Mouse (Mus musculus) hindbrain, embryonic 11.5 days (tissue): ENCODE data around the gene Kcnab2. TPM values are rescaled to one million over a fixed set of nuclear protein-coding genes. Genes with fewer than 3 reads are reported as not detected.

ENCODE experiments used
- ATAC-seq: fragments of 200-750 bp; cut with Nextera tagmentation; 2 replicates; pipeline ENCODE4 v1.8.0; 2017; ENCODE audit warnings: mild to moderate bottlenecking, moderate TSS enrichment, moderate library complexity; ENCODE audit not compliant: low FRiP score
- DNase-seq: peaks from one replicate; pipeline ENCODE4 v3.0.0-alpha.2; 2015; ENCODE audit warnings: low spot score
- H3K27ac ChIP-seq: fragments of 300-500 bp; sonication (generic); 2 replicates; pipeline ENCODE4 v1.5.1; 2014; ENCODE audit warnings: mild to moderate bottlenecking, low read depth, low read length
- H3K27me3 ChIP-seq: fragments of 300-500 bp; sonication (generic); 2 replicates; pipeline ENCODE4 v1.6.1; 2014; ENCODE audit warnings: mild to moderate bottlenecking, low read length, moderate library complexity, mixed read lengths; ENCODE audit not compliant: control insufficient read depth, insufficient read depth
- H3K36me3 ChIP-seq: fragments of 300-500 bp; sonication (generic); 2 replicates; pipeline ENCODE4 v1.6.1; 2014; ENCODE audit warnings: mild to moderate bottlenecking, low read length, moderate library complexity, mixed read lengths; ENCODE audit not compliant: control insufficient read depth, insufficient read depth
- H3K4me1 ChIP-seq: fragments of 300-500 bp; sonication (generic); replicated peaks from 2 replicates; pipeline ENCODE4 v1.6.1; 2014; ENCODE audit warnings: low read length, mixed read lengths; ENCODE audit not compliant: control insufficient read depth, insufficient read depth
- H3K4me2 ChIP-seq: fragments of 300-500 bp; sonication (generic); replicated peaks from 2 replicates; pipeline ENCODE4 v1.6.1; 2014; ENCODE audit warnings: mild to moderate bottlenecking, low read depth, low read length
- H3K4me3 ChIP-seq: fragments of 300-500 bp; sonication (generic); 2 replicates; pipeline ENCODE4 v1.5.1; 2014; ENCODE audit warnings: low read depth, low read length
- H3K9ac ChIP-seq: fragments of 300-500 bp; sonication (generic); 2 replicates; pipeline ENCODE4 v1.6.1; 2014; ENCODE audit warnings: low read depth, low read length
- H3K9me3 ChIP-seq: fragments of 300-500 bp; sonication (generic); 2 replicates; pipeline ENCODE4 v1.6.1; 2016; ENCODE audit warnings: low read length; ENCODE audit not compliant: control insufficient read depth
- whole genome bisulfite sequencing: fragments of 180-500 bp; shearing (Covaris S2); extraction: QIAGEN DNeasy Blood & Tissue Kit; methylation state at CpG from one replicate; pipeline ENCODE4 v1.1.7; 2014; 5-methylcytosine and 5-hydroxymethylcytosine counted together
- polyA plus RNA-seq: library from polyadenylated mRNA; unstranded; fragments of >200 nt; fragmentation: Nextera tagmentation; extraction: Ambion mirVana; gene quantifications from 2 replicates; pipeline ENCODE4 v1.2.1, GENCODE M21; 2014

The Kcnab2 gene
- polyA plus RNA-seq, 1 experiment from 2014 or later, result 11.1 TPM

DNA sequence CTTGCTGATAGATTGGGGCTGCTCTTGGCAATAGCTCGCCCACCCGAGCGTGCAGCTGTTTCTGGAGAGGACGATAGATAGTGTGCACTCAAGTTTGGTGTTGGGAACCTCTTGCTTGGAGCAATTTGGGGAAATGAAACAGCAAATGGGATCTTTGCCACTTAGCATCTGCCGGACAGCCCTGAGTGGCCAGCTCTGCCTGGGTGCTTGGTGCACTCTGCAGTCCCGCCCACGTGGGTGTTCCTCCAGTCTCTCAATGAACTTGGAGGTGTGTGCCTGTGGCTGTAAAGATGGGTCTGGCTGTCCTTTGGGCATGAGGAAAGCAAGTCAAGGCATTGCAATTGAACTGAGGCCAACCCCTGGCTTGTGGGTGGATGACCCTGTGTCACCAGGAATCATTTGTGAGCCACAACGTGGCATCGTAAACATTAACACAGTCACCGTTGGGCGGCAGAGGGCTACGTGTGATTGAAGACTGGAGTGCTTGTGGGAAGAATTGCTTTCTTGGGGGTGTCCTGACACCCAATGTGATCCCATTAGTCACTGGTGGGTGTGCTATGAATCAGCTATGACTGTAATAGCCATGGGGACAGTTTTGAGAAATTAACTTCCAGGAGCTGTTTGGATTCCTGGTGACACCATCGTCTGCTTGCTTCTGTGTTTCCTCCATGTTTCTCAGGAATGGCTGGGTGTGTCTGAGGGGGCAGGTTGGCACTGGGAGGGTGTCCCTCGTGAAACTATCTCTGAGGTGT, 123.6 kb downstream of the Kcnab2 start:
- Histone ChIP-seq H3K36me3 (no peaks in the 10 kb centered on the region), H3K9ac (no peak overlapping the region), H3K4me2 (no peak overlapping the region), H3K9me3 (no peaks in the 10 kb centered on the region), H3K4me1 (no peaks in the 10 kb centered on the region), H3K27me3 (peaks cover 13% of the 10 kb centered on the region), H3K27ac (no peak overlapping the region), H3K4me3 (no peak overlapping the region)
- WGBS, result 81% methylated on average over 14 of the region's 14 CpGs
- DNase-seq (no peak), ATAC-seq (no peak)

DNA sequence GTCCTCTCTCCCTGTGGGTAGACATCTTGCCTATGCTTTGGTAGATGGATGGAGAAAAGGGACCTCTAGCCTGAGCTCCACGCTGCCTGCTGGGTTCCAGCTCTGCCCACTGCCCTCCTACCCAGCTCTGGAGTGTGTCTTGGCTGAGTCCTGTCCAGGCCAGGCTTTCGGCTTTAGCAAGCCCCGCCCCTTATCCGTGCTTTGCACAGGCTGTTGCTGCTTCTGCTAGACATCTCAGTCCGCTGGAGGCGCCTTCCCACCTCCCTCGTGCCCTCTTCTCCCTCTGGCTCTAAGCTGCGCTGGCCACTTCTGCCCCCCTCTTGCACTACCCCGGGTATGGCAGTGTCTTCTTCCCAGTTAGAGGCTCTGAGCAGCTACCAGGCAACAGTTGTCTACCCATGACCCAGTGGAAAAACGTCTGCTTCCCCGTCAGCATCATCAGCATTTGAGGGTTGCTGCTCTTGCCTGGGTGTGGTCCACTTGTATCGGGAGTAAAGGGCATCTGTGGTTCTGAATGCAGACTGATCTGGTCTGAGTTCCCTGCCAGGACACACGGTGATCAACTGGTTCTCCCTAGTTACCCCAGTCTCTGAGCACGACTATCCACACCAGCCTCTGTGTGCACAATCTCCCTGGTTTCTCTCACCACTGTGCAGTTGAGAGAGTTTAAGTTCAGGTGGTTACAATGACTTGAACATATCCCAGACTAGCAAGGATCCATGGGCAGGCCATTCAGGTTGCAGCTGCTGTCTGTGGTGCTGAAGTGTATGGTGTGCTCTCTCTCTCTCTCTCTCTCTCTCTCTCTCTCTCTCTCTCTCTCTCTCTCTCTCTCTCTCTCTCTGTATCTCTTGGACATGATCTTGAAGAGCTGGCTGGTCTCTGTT, 126.0 kb downstream of the Kcnab2 start:
- Histone ChIP-seq H3K4me2 (no peak overlapping the region), H3K27me3 (peaks cover 11% of the 10 kb centered on the region), H3K4me3 (no peak overlapping the region), H3K4me1 (no peaks in the 10 kb centered on the region), H3K9me3 (no peaks in the 10 kb centered on the region), H3K9ac (no peak overlapping the region), H3K27ac (no peak overlapping the region), H3K36me3 (no peaks in the 10 kb centered on the region)
- 13% methylated on average over 14 of the region's 14 CpGs for WGBS
- ATAC-seq (no peak), DNase-seq (peak; percentile 42)

DNA sequence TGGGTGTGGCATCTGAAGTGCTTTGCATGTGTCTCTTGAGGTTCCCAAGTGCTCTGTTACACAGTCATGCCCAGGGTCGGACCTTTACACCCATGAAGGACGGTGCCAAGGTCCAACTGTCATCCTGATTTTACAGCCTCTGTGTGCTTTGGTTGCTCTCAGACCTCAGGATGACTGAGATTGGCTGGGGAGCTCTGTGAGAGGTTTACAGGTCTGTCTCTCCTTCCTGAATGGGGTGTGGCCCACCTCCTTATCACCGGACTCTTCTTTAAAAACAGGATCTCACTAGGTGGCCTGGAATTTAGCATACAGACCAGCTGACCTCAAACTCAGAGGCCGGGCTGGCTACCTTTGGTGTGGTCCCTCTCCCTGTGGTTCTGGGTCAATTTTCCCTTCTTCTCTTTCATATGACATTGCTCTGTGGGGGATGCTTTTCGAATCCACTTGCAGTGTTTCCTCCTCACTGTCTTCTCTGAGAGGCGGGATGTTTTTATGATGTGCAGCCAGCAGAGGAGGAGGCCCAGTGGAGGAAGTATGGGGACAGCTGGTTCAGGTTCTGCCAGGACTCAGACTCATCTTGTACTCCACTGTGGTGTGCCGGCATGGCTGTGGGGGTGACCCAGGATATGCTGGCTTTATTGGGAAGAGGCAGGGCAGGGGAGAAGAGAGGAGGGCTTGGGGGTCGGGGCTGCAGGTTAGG, 126.8 kb downstream of the Kcnab2 start:
- no peak overlapping the region for H3K4me2 ChIP-seq
- WGBS, result 41% methylated on average over 8 of the region's 8 CpGs

GRCm38 (mm10) chr4:152349837-152350381, 127.8 kb downstream of the Kcnab2 start:
- WGBS, result 15% methylated on average over 16 of the region's 17 CpGs
- no peak overlapping the region for H3K4me3 ChIP-seq
- H3K27ac ChIP-seq, result no peak overlapping the region
- H3K9ac ChIP-seq, result no peak overlapping the region
- H3K9me3 ChIP-seq, result no peaks in the 10 kb centered on the region
- ATAC-seq, result no peak
- no peaks in the 10 kb centered on the region for H3K36me3 ChIP-seq
- peak; percentile 40 for DNase-seq
- H3K4me1 ChIP-seq, result no peaks in the 10 kb centered on the region
- H3K4me2 ChIP-seq, result no peak overlapping the region; the same call in 1 of the 2 replicates
- peaks cover 11% of the 10 kb centered on the region for H3K27me3 ChIP-seq

More for the DNA sequence above, 126.8 kb downstream of the Kcnab2 start:
- Histone ChIP-seq H3K9ac (no peak overlapping the region), H3K36me3 (no peaks in the 10 kb centered on the region), H3K27me3 (peaks cover 11% of the 10 kb centered on the region), H3K9me3 (no peaks in the 10 kb centered on the region), H3K4me3 (no peak overlapping the region), H3K27ac (no peak overlapping the region), H3K4me1 (no peaks in the 10 kb centered on the region)
- ATAC-seq, result no peak
- no peak for DNase-seq

- DNase-seq (no peak), ATAC-seq (no peak)
- no peak overlapping the region for H3K4me3 ChIP-seq
- H3K36me3 ChIP-seq, result no peaks in the 10 kb centered on the region
- H3K9ac ChIP-seq, result no peak overlapping the region
- no peaks in the 10 kb centered on the region for H3K9me3 ChIP-seq
- peaks cover 10% of the 10 kb centered on the region for H3K27me3 ChIP-seq
- H3K4me1 ChIP-seq, result no peaks in the 10 kb centered on the region
- no peak overlapping the region for H3K27ac ChIP-seq
- H3K4me2 ChIP-seq, result no peak overlapping the region
- 60% methylated on average over 7 of the region's 7 CpGs for WGBS
Measured at GRCm38 (mm10) chr4:152345120-152345889, 132.4 kb downstream of the Kcnab2 start.

DNA sequence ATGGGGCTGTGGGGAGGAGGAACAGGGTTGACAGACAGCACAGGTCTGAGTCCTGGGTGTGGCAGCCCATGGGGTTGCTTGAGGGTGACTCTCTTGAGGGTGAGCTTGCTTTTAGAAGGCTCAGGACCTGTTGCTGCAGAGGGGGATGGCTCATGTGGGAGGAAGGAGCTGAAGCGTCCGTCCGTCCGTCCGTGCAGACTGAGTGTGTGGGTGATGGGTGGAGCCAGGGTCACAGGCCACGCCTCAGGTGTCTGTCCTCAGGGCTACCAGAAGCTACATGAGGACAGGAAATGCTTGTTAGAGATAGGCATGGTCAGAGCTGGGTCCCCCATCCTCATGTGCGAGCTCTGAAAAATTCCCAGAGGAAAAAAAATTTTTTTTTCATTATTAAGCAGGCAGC, 133.0 kb downstream of the Kcnab2 start:
- DNase-seq (no peak), ATAC-seq (no peak)
- H3K27ac ChIP-seq, result no peak overlapping the region
- H3K27me3 ChIP-seq, result peaks cover 16% of the 10 kb centered on the region
- no peaks in the 10 kb centered on the region for H3K9me3 ChIP-seq
- 66% methylated on average over 7 of the region's 7 CpGs for WGBS
- no peaks in the 10 kb centered on the region for H3K36me3 ChIP-seq
- H3K9ac ChIP-seq, result no peak overlapping the region
- no peak overlapping the region for H3K4me3 ChIP-seq
- no peak overlapping the region for H3K4me2 ChIP-seq
- peaks cover under 1% of the 10 kb centered on the region; the same call in 1 of the 2 replicates for H3K4me1 ChIP-seq

DNA sequence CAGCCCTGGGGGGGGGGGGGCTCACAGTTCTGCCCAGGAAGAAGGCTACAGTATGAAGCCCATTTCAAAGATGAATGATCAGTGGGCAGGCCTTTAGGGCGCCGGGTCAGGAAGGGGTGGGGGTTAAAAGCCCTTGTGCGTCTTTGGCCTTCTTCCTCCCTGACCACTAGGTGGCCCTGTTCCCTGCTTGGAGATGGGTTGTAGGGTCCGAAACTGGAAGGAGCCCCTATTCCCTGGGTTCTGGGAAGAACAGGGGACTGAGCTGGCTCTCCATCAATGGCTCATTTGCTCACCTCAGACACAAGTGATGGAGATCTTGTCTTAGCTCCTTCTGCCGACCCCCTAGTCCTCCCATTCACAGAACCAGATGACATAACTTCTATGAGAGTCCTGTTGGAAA, 134.4 kb downstream of the Kcnab2 start:
- DNase-seq, result peak; percentile 70
- Histone ChIP-seq H3K27ac (no peak overlapping the region), H3K9me3 (no peaks in the 10 kb centered on the region), H3K4me1 (peaks cover 9% of the 10 kb centered on the region), H3K27me3 (peaks cover 30% of the 10 kb centered on the region), H3K36me3 (no peaks in the 10 kb centered on the region), H3K4me2 (no peak overlapping the region), H3K4me3 (no peak overlapping the region), H3K9ac (no peak overlapping the region)
- WGBS, result 13% methylated on average over 5 of the region's 5 CpGs
- peak; percentile 3; the same call in 1 of the 2 replicates for ATAC-seq
